Mouse (Mus musculus) cerebellum, adult 9-10 months (tissue): ENCODE data around the gene Scgb1b20.
"Not testable (repeated sequence)": the region's sequence is repeated elsewhere in the genome, so short reads cannot be mapped to it uniquely, and the experiment has no call there.

Experiments
- DNase-seq: peaks from one replicate; pipeline ENCODE4 v3.0.0; 2022

The Scgb1b20 gene

DNA sequence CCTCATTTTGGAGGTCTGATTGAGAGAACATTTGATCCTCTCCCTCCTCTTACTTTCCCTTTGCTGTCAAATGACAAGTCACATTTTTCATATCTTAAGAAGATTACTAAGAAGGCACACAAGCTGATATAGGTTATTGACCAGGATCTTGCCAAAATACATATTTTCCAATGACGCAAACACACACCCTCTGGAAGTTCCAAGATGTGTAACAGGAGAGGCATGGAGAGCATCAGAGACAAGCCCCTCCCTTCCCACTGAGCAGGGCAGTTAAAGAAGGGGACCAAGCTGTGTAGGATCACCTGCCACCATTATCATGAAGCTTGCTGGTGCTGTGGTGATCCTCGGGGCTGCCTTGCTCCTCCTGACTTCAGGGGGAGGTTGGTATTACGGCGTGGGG lies at the start of gene Scgb1b20:
TSS of gene Scgb1b20 (plus strand) at position 301 of the 400 bp plus-strand sequence.
- DNase-seq, result not testable (repeated sequence)

DNA sequence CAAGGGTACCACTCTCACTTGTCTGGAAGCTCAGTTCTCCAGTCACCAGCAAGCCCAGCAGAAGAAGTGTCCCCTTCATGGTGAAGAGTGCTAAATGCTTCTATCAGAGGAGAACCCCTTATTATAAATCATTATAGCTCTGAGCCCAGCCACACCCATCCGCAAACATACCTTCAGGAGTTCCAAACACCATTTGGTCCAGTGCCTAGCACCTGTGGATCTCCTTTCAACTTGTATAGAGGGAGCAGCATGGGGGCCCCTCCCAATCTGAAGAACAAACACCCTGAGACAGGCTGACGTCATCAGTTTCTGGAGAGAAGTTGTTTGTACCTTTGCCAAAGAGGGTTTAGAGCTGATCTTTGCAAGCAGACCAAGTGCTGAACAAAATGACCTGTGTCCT lies 6.8 kb upstream of the Scgb1b20 start, which contains the start of gene Scgb2b20:
TSS of gene Scgb2b20 (minus strand) at position 101 of the 400 bp plus-strand sequence.
- not testable (repeated sequence) for DNase-seq

DNA sequence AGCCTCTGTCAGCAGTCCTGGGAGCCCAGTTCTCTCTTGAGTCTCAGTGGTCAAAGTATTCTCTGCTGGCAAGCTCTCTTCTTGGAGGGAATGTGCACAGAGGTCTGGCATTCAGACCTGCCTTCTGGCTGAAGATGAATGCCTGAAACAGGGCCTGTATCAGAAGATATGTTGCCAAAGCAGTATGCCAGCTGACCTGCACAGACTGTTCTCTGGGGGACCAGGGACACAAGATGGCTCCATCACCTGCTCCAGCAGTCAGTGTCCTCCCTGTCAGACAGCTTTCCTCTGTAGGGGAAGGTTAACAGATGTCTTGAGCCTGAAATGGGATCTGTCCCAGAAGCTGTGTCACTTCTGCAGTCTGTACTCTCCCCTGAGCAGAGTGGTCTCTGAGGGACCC lies 26.7 kb downstream of the Scgb1b20 start:
- DNase-seq, result not testable (repeated sequence)

DNA sequence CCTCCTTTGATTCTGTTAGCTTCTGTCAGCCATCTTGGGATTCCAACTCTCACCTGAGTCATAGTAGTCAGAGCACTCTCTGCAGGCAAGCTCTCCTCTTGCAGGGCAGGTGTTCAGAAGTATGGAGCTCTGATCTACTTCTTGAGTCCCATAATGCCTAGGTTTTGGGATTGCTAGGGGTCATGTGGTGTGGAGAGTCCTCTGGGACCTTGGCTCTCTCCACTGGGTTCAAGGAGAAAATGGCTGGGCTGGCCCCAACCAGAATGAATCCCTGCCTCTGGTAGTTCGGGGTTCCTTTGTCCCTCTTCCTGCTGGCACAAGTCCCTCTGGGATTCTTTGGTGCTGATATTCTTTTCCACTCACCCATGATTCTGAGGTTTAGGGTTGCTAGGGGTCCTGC lies 28.6 kb downstream of the Scgb1b20 start:
- no peak for DNase-seq

DNA sequence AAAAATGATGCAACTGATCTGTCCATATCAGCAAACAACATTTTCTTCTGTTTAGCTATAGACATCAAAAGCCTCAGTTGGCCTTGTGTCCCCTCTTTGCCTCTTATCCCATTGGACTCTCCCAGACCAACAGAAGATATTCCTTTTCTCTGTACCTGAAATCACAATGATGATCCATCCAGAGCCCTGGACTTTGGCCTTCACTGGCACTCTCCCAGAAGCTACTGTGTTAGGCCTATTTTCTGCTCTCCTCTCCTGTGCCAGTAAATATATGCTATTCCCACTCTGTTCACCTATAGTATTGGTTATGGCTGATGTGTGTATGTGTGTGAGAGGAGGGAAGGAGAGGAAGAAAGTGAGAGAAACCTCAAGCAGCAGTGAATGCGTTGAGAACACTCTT lies 36.6 kb downstream of the Scgb1b20 start:
- DNase-seq, result not testable (repeated sequence)
